Mouse (Mus musculus) left cerebral cortex, adult 9 months (tissue): ENCODE results near the gene Olfr1382.
"Not testable (repeated sequence)": the region's sequence is repeated elsewhere in the genome, so short reads cannot be mapped to it uniquely, and the experiment has no call there.

Experiments used
- DNase-seq, 2 experiments: peaks; one replicate each; pipeline ENCODE4 v3.0.0; 2022; ENCODE audit warnings: low spot score in 2 of 2

Olfr1382 gene

DNA sequence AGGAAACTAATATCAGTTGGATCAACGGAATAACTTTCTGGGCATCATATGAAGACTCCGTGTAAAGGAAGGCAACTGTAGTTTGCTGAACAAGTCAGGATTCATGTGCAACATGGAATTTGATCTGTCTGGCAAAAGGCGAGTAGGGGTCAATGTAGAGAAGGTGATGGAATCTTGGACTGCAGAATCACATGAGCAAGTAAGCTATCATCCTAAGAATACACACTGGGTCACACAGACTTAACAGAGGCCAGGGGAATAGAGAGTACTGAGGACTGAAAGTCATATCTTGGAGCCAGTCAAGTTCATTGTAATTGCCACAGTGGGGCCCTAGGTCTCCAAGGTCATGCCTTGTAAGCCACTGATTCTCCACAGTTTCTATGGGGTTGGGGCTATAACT, at the start of gene Olfr1382:
Olfr1382 (plus strand) TSS at position 301 of the 400 bp plus-strand sequence.
- DNase-seq = no peak

DNA sequence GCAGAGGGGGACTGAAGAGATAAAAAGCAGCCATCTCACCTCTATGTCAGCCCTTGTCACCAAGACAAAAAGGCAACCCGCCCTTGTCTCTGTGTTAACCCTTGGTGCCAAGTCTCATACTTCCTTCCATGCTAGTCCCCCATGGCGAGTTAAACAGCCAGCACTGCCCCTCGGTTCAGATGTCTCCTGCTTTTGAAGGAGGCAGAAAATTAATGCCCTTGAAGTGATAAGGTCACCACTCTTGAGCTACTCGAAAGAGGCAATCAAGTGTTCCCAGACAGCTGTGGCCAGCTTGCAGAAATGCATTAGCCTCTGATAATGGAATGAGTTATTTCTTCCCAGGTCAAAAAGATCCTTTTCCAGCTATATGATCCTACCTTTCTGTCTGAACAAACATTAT, 42.1 kb upstream of the Olfr1382 start:
- DNase-seq = no peak

DNA sequence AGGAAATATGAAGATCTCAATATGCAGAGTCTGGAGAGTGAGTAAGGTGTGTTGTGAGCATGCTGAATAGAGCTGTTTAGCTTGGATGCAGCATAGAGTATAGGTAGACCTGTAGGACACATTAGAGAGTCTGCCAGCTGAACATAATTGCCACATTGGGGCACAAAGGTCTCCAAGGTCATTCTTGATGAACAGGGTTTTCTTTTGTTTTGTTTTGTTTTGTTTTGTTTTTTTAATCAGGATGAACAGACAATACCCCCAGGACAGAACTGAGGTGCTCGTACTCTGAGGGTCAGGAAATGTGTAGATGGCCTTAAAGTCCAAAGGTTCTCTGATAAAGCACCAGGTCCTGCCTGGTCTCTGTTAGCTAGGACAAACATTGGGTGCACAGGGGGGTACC, 39.3 kb upstream of the Olfr1382 start, which contains the start of gene Olfr1385:
Olfr1385 (plus strand) TSS at position 301 of the 400 bp plus-strand sequence.
- DNase-seq = not testable (repeated sequence)

DNA sequence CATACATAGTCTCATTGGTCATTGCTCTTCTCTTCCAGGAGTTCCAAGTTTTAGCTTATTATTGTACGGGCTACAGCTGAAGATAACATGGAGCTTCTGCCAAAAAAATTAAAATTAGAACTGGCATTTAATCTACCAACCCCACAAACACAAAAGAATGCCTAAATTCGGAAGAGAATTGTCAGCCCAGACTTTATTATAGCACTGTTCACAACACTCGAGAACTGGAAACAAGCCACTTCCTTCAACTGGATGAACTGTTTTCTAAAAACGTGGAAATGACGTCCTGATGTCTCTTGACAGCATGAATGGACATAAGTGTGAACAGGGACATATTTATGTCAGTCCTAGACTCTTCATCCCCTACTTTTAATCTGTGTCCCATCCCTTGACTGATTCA, 10.0 kb upstream of the Olfr1382 start:
- peak in 1 of 2 experiments; percentile 5 for DNase-seq

DNA sequence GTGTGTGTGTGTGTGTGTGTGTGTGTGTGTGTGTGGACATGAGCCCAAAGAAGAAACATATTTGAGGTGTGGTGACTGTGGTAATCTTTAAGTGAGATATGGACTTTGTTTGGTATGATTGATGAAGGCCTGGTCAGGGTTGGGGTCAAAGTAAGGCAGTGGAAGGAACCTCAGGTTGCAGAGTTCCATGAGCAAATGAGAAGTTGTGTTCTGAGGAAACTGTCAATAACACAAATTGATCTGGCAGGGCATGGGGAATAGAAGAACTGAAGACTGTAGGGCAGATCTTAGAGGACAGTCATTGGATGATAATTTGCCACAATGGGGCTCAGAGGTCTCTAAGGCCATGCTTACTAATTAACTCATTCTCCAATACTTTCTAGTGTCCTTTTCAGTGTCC, 8.7 kb upstream of the Olfr1382 start, which contains the start of gene Olfr1383:
Olfr1383 (plus strand) TSS at position 301 of the 400 bp plus-strand sequence.
- no peak for DNase-seq

DNA sequence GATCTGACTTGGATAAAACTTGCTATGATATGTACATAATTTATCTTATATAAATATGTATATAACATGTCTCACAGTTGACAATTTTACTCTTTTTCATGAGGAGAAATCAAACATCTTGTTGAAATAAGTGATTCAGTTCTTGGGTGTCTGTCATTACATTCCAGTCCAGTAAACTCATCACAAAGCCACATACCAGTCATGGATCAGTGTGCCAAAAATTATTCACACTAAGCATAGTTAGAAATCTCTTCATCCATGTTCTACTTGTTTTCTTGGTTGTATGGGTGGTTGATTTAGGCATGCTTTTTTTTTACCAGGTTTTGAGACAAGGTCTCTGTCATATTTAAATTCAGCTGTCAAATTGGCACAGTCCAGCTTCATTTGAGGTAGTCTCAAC, 4.7 kb downstream of the Olfr1382 start:
- no peak for DNase-seq

DNA sequence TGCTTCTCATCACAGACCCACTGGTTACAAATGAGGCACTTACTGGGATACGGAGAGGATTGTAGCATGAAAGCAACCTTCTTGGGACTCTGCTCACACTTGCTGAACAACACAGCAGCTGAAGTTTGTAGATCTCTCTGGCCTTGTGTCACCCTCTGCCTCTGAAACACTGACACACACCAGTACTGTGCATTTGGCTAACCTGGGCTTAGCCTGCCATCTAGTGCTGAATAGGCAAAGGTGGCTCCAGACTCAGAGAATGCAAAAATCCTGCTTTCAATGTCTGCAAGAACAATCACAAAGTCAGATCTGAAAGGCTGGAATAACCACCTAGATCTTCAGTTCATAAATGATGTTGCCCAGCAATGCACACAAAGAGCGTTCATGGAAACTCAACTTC, 8.6 kb downstream of the Olfr1382 start:
- peak in 1 of 2 experiments; percentile 42 for DNase-seq

DNA sequence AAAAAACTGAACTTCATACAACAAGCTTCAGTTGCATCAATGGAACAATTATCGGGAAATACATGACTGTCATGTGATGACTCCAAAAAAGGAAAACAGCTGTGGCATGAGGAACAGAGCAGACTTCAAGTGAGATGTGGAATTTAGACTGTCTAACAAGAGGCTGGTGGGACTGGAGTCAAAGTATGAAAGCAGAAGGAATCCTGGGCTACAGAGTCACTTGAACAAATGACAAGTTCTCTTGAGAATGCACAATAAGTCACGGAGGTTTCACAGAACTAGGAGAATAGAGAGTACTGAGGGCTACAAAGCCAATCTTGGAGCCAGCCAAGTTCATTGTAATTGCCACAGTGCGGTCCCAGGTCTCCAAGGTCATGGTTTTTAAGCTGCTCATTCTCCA, 15.1 kb downstream of the Olfr1382 start, which contains the start of gene Olfr1381:
Olfr1381 (plus strand) TSS at position 301 of the 400 bp plus-strand sequence.
- not testable (repeated sequence) for DNase-seq

DNA sequence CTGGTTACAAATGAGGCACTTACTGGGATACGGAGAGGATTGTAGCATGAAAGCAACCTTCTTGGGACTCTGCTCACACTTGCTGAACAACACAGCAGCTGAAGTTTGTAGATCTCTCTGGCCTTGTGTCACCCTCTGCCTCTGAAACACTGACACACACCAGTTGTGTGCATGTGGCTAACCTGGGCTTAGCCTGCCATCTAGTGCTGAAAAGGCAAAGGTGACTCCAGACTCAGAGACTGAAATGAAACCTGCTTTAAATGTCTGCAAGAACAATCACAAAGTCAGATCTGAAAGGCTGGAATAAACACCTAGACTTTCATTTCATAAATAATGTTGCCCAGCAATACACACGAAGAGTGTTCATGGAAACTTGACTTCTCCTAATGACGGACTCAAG, 26.0 kb downstream of the Olfr1382 start:
- not testable (repeated sequence) for DNase-seq

DNA sequence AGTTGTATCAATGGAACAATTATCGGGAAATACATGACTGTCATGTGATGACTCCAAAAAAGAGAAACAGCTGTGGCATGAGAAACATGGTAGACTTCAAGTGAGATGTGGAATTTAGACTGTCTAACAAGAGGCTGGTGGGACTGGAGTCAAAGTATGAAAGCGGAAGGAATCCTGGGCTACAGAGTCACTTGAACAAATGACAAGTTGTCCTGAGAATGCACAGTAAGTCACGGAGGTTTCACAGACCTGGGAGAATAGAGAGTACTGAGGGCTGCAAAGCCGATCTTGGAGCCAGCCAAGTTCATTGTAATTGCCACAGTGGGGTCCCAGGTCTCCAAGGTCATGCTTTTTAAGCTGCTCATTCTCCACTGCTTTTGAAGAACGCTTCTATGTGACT, 28.5 kb downstream of the Olfr1382 start, which contains the start of gene Olfr1380:
Olfr1380 (plus strand) TSS at position 301 of the 400 bp plus-strand sequence.
- not testable (repeated sequence) for DNase-seq

DNA sequence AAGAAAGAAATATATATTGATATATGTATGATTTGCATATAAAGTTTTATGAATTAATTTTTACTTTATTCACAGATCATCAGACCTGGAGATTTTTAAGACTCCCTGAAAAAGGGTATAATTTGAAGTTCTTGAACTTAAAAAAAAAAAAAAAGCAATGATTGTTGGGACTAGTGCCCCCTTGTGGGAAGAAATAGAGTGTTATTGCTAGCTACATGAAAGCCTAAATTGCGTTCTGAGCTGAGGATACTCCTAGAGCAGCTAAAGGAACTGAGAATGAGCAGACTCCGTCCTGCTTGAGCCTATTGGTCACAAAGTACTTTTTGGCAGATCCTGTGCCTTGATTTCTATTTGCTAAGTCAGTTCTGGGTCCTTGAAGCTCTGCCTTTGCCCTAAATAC, 47.0 kb downstream of the Olfr1382 start:
- not testable (repeated sequence) for DNase-seq

DNA sequence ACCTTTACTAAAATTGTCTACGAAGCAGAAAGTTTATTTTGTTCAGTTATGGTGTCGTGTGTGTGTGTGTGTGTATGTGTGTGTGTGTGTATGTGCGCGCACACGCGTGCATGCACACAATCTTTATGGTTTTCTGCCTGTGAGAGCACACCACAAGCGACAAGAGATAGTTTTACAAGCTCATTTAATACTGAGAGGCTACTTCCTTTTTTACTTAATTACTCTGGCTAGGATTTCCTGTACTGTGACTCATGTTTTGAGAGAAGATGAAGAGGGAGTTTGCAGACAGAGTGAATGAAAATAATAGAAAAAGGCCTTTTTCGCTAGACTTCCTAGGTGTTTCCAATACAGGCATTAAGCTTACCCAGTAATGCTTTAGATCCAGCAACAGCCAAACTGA, 52.4 kb downstream of the Olfr1382 start:
- not testable (repeated sequence) for DNase-seq
